Mouse (Mus musculus) small intestine, adult 2 months (tissue): ENCODE measurements at regions not wholly inside any gene's neighbourhood (a gene's known extent, or its start where the extent isn't known, plus 50 kb on each side); places are given as distances from the start of the nearest gene placed in this dataset.

ENCODE experiments used
- CTCF ChIP-seq: fragments of 200-500 bp; IDR thresholded peaks from 2 replicates; pipeline ENCODE4 v1.5.1; 2012; ENCODE audit warnings: low read depth, mild to moderate bottlenecking, control low read depth, inconsistent platforms, low read length, moderate library complexity, mixed read lengths; ENCODE audit not compliant: insufficient replicate concordance, insufficient read length; ENCODE audit errors: extremely low read depth
- POLR2A ChIP-seq: fragments of 200-500 bp; IDR thresholded peaks from 2 replicates; pipeline ENCODE4 v1.6.1; 2012; ENCODE audit warnings: low read depth, mild to moderate bottlenecking, control low read depth, inconsistent platforms, low read length, moderate library complexity

DNA sequence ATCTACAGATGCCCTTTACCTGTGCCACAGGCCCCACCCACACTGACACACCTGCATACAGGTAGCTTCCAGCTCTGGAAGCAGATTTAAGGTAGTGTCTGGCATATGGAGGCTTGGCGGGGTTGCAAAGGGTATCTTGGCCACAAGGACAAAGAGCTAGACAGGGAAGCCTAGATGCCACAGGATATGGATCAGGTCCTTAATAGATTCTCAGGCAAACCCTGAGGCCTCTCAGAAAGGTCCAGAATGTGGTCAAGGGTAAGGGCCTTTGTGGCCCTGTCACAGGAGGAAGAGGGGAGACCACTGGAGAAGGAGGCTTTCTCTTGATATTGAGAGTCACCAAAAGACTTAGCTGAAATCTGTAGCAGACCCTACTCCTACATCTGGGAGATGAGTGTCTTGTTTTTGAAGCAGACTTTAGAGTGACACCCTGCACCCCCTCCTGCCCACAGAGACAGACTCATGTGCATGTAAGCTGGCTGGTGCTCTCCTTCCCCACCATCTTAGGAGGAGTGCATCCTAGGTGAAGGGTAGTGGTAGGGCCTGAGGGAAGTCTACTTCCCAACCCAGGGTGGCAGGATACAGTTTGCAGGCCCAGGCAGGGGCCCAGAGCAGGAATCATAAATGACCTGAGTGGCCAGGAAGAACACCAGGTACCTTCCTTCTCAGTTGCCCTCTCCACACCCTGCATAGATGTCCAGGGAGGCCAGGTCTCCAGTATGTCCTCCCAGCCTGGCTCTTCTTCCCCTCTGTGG, 150.8 kb upstream of the Syt13 start:
- TF ChIP-seq CTCF = no peak
- no peak for TF ChIP-seq POLR2A
